Mouse (Mus musculus) kidney, postnatal 4 days (tissue): ENCODE data around the gene Tmem47.
A peak's percentile ranks its signal among the peaks of the same experiment; 100 is the strongest.

Source experiments
- DNase-seq, 2 experiments: peaks; one replicate each; pipeline ENCODE4 v3.0.0; 2021; ENCODE audit warnings: mixed read lengths in 2 of 2

The Tmem47 gene

DNA sequence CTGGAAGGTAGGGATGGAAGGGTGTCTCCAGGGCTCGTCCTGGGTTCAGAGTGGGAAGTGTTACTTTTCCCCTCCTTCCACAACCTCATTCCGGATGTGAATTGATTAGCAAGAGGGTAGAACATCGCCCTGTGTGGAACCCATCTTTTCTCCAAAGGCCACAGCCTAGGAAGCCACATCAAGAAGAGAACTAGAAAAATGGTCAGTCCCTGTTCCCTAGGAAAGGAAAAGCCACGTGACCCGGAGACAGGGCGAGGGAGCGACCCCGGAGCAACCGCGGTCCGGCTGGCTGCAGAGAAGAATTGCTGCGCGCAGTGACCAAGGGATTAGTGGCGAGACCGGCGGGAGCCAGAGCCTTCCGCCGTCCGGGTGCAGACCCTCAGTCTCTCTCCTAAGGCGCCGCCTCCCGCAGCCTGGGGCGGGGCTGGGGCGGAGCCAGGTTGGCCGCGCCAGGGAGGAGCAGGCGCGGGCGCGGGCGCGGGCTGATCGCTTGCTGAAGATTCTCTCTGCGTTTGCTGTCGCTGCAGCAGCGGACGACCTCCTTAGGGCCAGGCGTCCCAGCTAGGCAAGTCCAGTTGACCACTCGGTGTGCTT, at the start of gene Tmem47:
Gene Tmem47 (plus strand): TSS at position 489 of the 594 bp plus-strand sequence.
- peak; percentile 81 to 88 for DNase-seq

GRCm38 (mm10) chrX:81070804-81071461, 435 bp downstream of the Tmem47 start:
- no peak for DNase-seq

- peak; percentile 10 for DNase-seq
These were observed 1.5 kb downstream of the Tmem47 start for GRCm38 (mm10) chrX:81071746-81072640.

DNA sequence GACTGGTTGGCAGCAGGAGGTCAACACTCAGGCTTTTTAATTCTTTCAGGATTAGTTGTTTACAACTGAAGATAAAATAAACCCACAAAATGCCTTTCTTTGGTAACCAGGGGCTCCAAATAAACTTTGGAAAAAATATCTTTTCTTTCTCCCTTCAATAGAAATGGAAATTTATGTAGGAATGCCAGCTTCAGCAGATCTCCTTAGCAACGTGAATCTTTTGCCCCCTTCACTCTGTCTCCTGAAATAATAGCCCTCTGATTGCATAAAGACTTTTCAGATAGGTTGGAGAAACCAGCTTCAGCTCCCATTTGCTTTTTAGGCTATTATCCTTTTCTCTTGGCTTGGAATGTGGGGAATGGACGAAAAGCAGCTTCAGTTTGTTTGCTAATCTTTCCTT, 2.2 kb downstream of the Tmem47 start:
- no peak for DNase-seq

DNA sequence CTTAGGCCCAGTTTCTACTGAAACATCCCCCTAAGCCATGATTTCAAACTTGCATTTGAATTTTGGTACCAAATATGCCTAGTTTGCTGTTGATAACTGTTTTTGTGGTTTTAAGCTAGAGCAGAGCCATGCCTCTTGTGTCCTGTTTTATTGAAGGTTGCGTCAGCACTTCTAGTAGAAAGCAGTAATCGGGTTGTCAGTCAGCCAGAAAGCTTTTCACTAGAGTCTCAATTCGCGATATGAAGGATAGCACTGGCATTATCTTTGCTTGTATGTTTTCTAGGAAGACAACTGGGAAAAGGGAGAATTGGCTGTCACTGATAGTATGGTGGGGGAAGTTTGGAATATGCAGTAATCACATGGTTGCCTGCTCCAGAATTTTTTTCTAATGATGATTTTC, 3.3 kb downstream of the Tmem47 start:
- no peak for DNase-seq

DNA sequence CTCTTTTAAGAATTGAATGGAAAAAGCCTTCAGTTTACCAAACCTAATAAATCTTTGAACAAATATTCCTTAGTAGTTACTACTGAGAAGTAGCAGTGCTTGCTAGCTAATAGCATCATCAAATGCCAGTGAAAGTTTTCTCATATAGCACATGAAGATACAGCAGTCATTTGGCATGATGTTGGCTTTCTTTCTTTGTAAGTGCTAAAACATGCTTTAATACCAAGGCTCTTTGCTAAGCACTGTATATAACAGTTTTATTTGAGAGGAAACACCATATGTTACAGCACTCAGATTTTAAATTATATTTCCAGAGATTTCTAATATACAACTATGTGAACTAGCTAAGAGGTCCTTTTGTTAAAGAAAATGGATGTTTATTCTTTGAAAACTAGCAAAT, 8.0 kb downstream of the Tmem47 start:
- no peak for DNase-seq

- DNase-seq, result peak; percentile 4 to 13
These were observed 10.5 kb downstream of the Tmem47 start for GRCm38 (mm10) chrX:81080996-81081395.

- peak; percentile 51 to 55 for DNase-seq
These were observed 14.7 kb downstream of the Tmem47 start for GRCm38 (mm10) chrX:81085025-81085752.

DNA sequence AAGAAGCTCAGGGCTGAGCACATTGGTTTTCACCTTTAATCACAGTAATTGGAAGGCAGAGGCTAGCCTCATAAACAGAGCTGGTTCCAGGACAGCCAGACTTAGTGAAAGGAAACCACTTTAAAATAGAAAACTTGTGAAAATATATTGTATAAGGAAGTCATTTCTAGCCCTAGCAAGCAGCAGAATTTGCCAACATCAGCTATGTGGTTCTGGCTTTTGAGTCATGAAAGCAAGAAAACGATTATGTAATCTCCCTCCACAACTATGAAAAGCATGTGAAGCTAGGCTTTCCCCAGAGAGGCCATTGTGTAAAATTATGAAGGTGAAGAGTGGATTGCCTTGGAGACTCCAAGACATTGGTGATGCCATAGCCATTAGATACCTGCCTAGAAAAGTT, 76.9 kb downstream of the Tmem47 start:
- DNase-seq, result no peak
